Mouse (Mus musculus): Measurements from ENCODE around the gene Tfb1m.

Gene Tfb1m

DNA sequence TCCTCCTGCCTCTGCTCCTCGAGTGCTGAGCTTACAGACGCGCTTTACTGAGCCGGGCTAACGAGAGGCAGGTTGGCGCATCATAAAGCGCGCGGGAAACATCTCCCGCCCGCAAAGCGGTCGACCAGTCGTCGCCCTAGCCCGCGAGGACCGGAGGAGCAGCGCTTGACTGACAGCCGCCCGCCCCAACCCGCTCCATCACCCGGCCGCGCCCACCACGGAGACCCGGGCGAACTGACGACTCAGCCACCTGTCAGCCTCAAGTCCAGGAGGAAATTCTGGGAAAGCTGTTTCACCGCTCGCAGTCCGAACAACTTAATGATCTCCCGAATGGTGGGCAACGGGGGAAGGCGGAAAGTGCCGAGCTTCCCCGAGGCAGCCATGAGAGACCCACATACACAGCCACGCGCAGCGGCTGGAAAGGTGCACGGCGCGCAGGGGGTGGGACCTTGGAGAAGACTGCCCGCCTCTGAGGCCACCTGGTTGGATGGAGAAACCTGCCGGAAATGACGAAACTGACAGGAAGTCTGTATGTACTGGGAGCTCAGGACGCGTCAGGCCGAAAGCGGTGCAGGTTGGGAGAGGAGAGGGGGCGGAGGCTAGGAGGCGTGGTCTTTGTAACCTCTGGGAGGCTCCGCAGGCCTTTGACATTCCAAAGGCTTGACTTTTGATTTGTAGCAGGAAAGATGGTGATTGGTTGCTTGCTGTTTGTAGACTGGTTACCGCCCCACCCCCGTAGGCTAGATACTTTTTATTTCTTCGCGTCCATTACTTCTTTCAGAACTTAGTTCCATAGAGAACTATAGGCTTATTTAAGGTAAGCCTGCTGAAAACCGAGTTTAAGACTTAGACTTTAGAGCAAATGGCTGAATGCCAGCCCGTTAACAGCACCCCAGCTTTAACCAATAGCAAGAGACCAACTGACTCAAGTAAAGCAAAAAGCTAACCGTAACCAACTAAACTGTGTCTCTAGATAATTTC lies at the start of gene Tfb1m:
Tfb1m (minus strand) TSS at position 451 of the 981 bp plus-strand sequence.
- DNase-seq (ENCODE audit: low spot score in 2 of 2), result peak; percentile 96

DNA sequence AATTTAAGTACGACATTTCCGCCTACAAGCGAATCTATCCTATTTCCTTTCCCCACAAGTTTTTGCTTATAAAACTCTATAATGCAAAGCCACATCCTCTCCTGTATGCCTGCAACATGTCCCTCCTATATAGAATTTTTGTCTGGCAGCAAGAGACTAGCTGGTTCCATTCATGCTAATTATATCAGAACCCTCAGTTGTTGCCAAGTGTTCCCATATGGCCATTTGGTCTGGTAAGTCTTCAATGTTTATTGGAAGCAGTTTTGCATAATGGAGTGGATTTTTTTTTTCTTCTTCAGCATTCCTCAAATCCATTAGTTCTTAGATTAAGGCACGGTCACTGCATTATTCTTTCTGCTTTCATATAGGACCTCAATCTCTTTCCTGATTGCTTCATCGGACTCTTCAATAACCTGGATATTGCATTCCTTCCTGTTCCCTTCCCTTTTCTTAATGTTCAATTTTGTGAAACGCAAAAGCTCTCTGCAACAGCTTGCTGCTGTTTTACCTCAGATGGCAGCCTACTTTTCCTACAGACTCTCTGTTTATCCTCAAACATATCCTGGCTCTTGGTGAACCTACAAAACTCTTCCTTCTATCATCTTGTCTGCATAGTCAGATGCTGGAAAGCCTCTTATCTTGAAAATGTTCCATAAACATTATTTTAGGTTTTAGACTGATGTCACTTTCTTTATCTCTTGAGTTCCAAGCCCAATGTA lies 45.5 kb upstream of the Tfb1m start:
- no peak for DNase-seq (ENCODE audit: low spot score in 2 of 2)

- no peak for DNase-seq (ENCODE audit: low spot score in 2 of 2)
Observed at GRCm38 (mm10) chr17:3598393-3598792, 40.8 kb upstream of the Tfb1m start.

GRCm38 (mm10) chr17:3597866-3598265 lies 40.3 kb upstream of the Tfb1m start:
- DNase-seq (ENCODE audit: low spot score in 2 of 2), result no peak

DNA sequence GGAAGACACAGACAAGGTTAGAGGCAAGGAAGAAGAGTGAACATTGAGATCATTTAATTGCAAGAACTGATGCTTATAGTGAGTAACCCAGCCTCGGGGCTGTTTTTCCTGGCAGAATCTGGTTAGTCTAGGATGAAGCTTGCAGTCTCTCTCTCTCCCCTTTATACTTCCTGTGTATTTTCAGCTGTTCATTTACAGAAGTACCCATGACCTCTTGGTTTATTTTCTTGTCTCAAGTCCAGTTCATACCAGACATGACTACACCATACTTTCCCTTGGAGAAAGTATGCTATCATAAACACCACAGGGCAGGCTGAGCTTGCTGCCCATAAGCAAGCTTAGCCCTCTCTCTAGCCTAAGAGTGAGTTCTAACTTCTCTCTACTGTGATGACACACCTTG lies 39.5 kb upstream of the Tfb1m start:
- DNase-seq (ENCODE audit: low spot score in 2 of 2), result no peak

DNA sequence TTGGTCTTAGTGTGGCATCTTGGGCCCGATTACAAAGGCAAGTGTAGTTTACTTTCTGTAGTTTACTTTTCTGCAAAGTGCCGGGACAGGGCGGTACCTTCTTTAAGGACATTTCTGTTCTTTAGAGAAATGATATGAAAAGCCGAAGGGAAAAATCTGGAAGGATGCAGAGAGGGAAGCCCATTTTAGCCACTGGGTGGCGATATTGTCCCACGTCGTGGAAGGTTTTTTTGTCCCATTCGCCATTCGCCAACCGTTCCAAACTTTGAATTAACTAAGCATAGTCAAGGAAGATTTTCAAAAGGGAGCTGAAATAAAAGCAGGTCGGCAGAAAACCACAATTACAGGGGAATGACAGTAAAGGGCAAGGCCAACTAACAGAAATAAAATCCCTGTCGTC lies 13.3 kb upstream of the Tfb1m start:
- DNase-seq (ENCODE audit: low spot score in 2 of 2), result peak; percentile 27 to 65

GRCm38 (mm10) chr17:3562405-3562804 lies 4.8 kb upstream of the Tfb1m start:
- DNase-seq (ENCODE audit: low spot score in 2 of 2), result peak in 1 of 2 experiments; percentile 21

- no peak for DNase-seq (ENCODE audit: low spot score in 2 of 2)
Observed at GRCm38 (mm10) chr17:3560534-3560933, 3.0 kb upstream of the Tfb1m start.

DNA sequence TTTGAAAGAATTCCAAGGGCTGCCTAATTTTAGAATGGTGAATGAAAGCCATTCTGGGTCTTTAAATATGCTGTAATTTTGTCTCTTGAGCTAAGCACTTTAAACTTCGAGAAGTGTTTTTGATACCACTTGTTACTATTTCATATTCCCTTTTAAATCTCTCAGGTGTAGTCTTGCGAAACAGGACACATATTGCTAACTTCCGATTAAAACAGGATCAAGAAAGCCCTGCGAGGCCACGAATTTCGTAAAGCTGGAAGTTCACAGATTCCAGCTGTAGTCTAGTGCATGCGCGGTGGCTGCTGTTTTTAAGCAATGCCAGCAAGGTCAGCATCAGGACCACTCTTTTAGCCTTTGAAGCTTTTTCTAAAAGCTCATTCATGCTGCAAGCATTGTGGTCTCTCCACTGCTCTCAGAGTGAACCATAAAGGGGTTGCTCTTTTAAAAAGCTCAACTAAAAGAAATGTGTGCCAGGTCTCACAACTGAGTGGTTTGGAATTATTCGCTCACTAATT lies 832 bp upstream of the Tfb1m start:
- no peak for DNase-seq (ENCODE audit: low spot score in 2 of 2)

DNA sequence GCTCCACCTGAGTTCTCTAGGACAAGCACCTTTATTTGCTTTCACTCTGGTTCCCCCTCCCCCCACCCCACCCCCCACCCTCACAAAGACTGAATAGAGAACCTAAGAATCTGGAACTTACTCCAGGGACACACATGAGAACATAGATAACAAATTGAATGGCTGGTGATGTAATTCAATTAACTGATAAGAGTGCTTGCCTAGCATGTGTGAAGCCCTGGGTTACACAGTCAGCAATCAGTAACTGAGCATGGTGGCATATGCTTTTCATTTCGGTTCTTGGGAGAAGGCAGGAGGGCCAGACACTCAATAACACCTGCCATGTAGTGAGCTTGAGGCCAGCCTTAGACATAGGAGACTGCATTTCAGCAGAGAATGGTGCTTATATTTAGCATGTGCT lies 1.3 kb downstream of the Tfb1m start:
- DNase-seq (ENCODE audit: low spot score in 2 of 2), result no peak

- DNase-seq (ENCODE audit: low spot score in 2 of 2), result no peak
Observed at GRCm38 (mm10) chr17:3547725-3548124, 9.9 kb downstream of the Tfb1m start.

DNA sequence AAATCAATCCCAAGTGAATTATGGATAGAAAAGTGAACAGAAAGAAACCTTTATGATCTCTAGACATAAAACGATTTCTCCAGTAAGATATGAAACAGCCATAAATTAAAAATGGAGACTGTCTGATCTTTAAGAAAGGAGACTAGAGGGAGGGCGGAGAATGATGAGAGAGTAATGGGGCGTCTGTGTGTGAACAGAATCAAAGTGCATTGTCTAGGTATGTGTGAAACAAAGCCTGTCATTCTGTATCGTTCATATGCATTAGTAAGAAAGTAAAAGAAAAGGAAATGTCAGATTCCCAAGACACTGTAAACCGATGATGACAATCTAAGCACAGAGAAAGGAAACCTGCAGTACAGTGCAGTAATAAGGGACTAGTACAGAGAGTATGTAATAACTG lies 16.5 kb downstream of the Tfb1m start:
- DNase-seq (ENCODE audit: low spot score in 2 of 2), result no peak

GRCm38 (mm10) chr17:3540304-3540703 lies 17.3 kb downstream of the Tfb1m start:
- DNase-seq (ENCODE audit: low spot score in 2 of 2), result no peak

GRCm38 (mm10) chr17:3533425-3533824 lies 24.2 kb downstream of the Tfb1m start:
- peak in 1 of 2 experiments; percentile 41 for DNase-seq (ENCODE audit: low spot score in 2 of 2)

- no peak for DNase-seq (ENCODE audit: low spot score in 2 of 2)
Observed at GRCm38 (mm10) chr17:3532254-3532653, 25.3 kb downstream of the Tfb1m start, which contains the start of gene Cldn20. Gene Cldn20 (plus strand): TSS chr17:3532554.

DNA sequence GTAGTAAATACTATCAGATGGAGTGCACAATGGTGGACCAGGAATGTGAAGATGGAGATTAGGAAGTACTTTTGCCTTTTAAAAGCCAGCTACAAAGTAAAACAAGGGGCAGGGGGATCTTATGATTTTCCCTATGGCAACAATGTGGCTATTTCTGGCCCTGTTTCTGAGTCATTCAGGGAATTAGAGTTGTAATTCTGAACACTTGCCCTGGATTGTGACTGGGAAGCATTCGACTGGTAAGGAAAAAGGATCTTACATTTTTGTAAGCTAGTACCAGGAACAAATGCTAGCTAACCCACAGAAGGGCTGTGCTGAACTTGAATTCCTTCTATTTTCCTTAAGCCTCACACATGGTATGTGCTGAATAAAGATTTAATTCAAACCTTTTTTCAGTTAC lies 25.9 kb downstream of the Tfb1m start:
- no peak for DNase-seq (ENCODE audit: low spot score in 2 of 2)

GRCm38 (mm10) chr17:3530549-3530948 lies 27.0 kb downstream of the Tfb1m start:
- no peak for DNase-seq (ENCODE audit: low spot score in 2 of 2)

- no peak for DNase-seq (ENCODE audit: low spot score in 2 of 2)
Observed at GRCm38 (mm10) chr17:3529523-3529922, 28.1 kb downstream of the Tfb1m start.

DNA sequence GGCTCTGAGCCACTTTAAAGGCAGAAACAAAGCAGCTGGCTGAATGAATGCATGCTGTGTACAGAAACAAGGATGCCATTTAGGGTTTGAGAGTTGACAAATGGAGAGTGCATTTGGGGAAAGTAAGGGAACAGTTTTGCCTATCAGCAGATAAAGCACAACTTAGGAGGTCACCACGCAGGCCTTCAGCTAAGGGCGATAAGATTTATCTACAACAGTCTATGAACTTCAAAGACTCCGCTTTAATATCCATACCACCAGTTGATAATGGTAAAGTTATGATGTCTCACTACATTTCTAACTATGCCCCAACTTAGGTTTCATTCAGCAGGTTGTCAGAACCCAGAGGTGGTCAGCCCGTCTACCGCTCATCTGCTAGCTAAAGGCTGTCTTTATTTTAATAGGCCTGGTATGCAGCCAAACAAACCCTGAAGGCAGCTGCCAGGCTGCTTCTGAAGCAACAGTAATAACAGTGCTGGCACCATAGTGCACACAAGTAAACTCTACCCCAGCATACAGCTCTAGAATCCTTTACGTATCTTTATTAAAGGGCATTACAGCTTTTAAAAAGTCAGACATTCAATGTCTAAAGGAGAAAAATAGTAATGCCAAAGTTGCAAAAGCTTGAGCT lies 29.6 kb downstream of the Tfb1m start:
- DNase-seq (ENCODE audit: low spot score in 2 of 2), result no peak

- no peak for DNase-seq (ENCODE audit: low spot score in 2 of 2)
Observed at GRCm38 (mm10) chr17:3520344-3520743, 37.2 kb downstream of the Tfb1m start.

- DNase-seq (ENCODE audit: low spot score in 2 of 2), result no peak
Observed at GRCm38 (mm10) chr17:3516406-3516805, 41.2 kb downstream of the Tfb1m start.

DNA sequence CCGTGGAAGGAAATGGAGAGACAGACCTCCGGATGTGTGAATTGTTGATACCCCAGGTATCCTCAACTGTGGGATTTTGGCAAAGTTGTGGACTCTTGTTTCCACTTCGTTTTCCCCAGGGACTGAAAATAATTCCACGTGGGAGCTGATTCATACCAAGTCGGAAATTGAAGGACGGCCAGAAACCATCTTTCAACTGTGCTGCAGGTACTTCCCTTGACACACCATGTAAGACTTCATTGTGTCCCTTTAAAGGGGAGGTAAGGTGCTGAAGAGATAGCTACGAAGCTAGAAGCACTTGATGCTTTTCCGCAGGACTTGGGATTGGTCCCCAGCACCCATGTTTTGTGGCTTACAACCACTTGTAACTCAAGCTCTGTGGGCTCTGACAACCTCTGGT lies 41.7 kb downstream of the Tfb1m start:
- DNase-seq (ENCODE audit: low spot score in 2 of 2), result no peak
